Mouse (Mus musculus) right cerebral cortex, postnatal 14 days (tissue): Measurements from ENCODE around the gene Ccdc85c.
A peak's percentile ranks its signal among the peaks of the same experiment; 100 is the strongest.

ENCODE experiments used
- DNase-seq: peaks from one replicate; pipeline ENCODE4 v3.0.0; 2022

Ccdc85c gene

GRCm38 (mm10) chr12:108292957-108293356 is 17.7 kb upstream of the Ccdc85c start:
- peak; percentile 58 for DNase-seq

DNA sequence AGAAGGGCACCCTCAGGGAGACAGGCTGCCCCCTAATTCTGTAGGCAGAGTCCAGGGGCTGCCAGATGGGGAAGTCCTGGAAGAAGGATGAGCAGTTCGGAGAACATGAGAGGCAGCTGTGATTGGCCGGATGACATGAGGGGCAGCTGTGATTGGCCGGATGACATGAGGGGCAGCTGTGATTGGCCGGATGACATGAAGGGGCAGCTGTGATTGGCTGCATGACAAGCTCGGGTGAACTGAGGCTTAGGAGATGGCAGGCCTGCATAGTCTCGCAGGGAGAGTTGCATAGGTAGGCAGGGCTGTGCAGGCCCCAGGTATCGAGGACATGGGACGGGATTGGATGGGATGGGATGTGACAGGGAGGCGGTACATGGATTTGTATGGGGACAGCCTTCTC is 17.2 kb upstream of the Ccdc85c start:
- no peak for DNase-seq

GRCm38 (mm10) chr12:108288127-108288880 is 13.1 kb upstream of the Ccdc85c start:
- no peak for DNase-seq

- DNase-seq: no peak
Observed at GRCm38 (mm10) chr12:108287011-108287410, 11.8 kb upstream of the Ccdc85c start.

GRCm38 (mm10) chr12:108286381-108286780 is 11.2 kb upstream of the Ccdc85c start:
- DNase-seq: no peak

- DNase-seq: no peak
Observed at GRCm38 (mm10) chr12:108285225-108286011, 10.2 kb upstream of the Ccdc85c start.

DNA sequence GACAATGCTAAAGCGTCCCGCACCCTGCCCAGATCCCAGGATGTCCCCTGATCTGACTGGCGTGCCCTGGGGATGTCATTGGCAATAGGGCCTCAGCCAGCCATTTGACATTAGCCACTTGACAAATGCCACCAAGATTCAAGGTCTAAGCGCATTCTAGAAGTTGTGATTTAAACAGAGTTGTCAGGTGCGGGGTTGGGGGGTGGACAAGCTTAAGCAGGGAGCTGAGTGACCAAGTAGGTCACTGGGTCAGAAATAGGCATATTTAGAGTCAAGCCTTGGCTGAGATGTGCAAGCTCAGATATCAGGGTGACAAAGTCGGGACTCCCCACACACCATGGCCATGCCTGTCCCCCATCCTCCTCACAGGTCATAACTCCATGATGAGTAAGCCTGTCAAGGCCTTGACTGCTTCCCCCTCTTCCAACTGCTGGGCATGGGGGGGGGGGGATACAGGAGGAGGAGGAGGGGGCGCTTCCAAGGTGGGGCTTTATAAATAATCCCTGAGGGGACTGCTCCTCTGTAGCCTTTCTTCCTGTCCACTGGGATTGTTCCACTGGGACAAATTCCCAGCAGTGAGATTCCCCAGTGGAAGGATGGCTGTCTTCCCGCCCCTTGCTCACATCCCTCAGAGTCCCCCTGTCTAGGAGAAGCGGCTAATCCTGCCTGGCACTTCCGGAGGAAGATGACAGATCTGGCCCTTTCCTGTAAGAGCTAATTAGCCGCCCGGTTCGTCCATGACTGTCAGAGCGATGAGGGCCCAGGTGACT is 9.4 kb upstream of the Ccdc85c start:
- DNase-seq: no peak

GRCm38 (mm10) chr12:108278221-108278918 is 3.1 kb upstream of the Ccdc85c start:
- DNase-seq: no peak

- DNase-seq: no peak
Observed at GRCm38 (mm10) chr12:108277341-108277841, 2.2 kb upstream of the Ccdc85c start.

GRCm38 (mm10) chr12:108275920-108276822 is 946 bp upstream of the Ccdc85c start:
- DNase-seq: peak; percentile 60

GRCm38 (mm10) chr12:108275508-108275890 is 274 bp upstream of the Ccdc85c start:
- DNase-seq: peak; percentile 97

GRCm38 (mm10) chr12:108274313-108274595 is 971 bp downstream of the Ccdc85c start:
- no peak for DNase-seq

DNA sequence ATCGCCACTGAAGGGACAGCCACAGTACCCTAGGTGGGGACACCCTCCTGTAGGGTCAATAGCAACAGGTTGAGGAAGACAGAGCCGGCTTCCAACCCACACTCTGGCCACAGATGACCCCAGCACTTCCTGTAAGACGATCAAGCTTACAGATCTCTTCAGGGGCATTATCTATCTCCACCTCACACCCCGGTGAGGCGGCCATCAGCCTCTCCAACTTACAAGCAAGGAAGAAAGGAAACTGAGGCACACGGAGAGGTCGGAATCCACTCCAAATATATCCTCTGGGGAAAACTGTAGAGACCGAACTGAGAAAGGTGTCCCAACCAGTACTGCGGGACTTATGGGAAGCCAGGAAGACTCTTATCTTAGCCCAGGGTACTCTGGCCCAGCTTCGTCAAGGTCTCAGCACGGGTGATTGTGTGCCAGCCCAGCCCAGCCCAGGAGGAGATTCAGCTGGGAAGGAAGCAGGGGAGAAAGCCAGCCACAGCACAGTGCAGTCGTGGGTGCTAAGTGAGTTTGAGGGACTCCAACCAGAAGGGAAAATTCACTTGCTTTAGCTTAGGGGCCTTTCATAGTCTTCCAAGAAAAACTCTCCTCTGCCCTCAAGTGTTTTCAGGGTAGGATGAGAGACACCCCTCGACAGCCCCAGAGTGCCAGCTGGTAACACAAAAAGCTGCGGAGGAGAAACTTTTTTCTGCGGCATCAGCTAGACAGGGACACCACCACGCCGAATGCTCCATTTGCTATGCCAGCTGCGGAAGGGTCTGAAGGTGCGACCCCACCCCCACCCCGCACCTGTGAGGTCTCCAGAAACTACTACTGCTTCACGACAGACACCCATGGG is 1.5 kb downstream of the Ccdc85c start:
- no peak for DNase-seq

- no peak for DNase-seq
Observed at GRCm38 (mm10) chr12:108272143-108272635, 3.0 kb downstream of the Ccdc85c start.

- DNase-seq: no peak
Observed at GRCm38 (mm10) chr12:108271351-108272142, 3.7 kb downstream of the Ccdc85c start.

DNA sequence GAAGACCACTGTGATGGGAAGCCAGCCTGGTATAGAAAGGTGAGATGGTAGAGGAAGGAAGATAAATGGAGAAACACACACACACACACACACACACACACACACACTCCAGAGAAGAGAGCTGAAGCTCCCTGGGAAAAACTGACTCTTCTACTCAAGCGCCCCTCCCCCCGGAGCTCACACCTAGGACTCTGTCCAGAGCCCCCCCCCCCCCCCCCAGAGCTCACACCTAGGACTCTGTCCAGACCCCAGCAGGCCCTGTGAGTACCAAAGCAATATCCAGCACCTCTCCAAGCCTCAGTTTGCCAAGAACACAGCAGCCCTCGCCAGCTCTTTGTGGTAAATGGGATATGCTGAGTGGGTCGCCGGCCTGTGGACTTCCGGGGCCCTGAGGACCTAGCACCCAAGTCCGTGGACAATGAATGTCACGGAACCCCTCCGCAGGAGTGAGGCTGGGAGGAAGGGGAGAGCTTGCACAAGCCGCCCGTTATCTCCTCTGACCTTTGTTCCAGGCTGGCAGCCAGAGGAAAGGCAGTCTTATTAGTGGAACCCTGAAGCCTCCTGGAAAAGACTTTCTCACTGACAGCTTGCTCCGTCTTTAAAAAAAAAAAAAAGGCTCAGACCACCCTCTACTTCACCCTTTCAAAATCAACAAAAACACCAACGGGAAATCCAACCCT is 4.8 kb downstream of the Ccdc85c start:
- DNase-seq: no peak

GRCm38 (mm10) chr12:108269699-108270098 is 5.5 kb downstream of the Ccdc85c start:
- DNase-seq: no peak

DNA sequence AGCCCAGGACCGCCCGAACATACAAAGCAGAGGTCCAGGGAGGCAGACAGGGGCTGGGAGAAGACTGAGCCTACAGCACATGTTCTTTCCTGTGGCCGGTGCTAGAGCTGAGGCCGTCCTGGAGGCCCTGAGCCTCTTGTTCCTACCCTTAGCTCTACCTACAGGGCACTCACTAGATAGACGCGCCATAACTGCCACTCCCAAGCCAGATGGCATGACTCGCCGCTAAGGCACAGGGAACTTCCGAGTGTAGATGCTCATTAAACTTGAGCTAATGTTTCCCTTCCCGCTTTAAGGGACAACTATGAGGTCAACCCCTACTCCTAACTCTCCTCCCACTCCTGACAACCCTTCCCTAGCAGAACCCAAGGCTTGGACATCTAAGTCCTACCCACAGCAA is 6.3 kb downstream of the Ccdc85c start:
- DNase-seq: no peak

- no peak for DNase-seq
Observed at GRCm38 (mm10) chr12:108267653-108268052, 7.6 kb downstream of the Ccdc85c start.
